Mouse (Mus musculus) kidney, adult 9 months (tissue): ENCODE measurements around the gene Acap1.
A peak's percentile ranks its signal among the peaks of the same experiment; 100 is the strongest.
"Not testable (repeated sequence)": the region's sequence is repeated elsewhere in the genome, so short reads cannot be mapped to it uniquely, and the experiment has no call there.

Experiments
- DNase-seq: peaks from one replicate; pipeline ENCODE4 v3.0.0; 2022

Gene Acap1

GRCm38 (mm10) chr11:69867335-69867734 is 28.0 kb downstream of the Acap1 start:
- DNase-seq: no peak

- DNase-seq: no peak
Measured at GRCm38 (mm10) chr11:69865561-69865960, 29.8 kb downstream of the Acap1 start.

- no peak for DNase-seq
Measured at GRCm38 (mm10) chr11:69864138-69864860, 31.0 kb downstream of the Acap1 start.

- DNase-seq: not testable (repeated sequence)
Measured at GRCm38 (mm10) chr11:69863729-69864128, 31.6 kb downstream of the Acap1 start.

GRCm38 (mm10) chr11:69858113-69858998 is 37.0 kb downstream of the Acap1 start, which contains the start of gene Tnk1:
Gene Tnk1 (minus strand): TSS chr11:69858730.
- peak; percentile 74 for DNase-seq

- peak; percentile 41 for DNase-seq
Measured at GRCm38 (mm10) chr11:69855347-69855746, 40.0 kb downstream of the Acap1 start.

GRCm38 (mm10) chr11:69854680-69855079 is 40.7 kb downstream of the Acap1 start:
- no peak for DNase-seq

GRCm38 (mm10) chr11:69853994-69854393 is 41.3 kb downstream of the Acap1 start:
- peak; percentile 50 for DNase-seq

GRCm38 (mm10) chr11:69850754-69851153 is 44.6 kb downstream of the Acap1 start:
- DNase-seq: no peak

GRCm38 (mm10) chr11:69849884-69850283 is 45.5 kb downstream of the Acap1 start:
- DNase-seq: no peak

GRCm38 (mm10) chr11:69849128-69849527 is 46.2 kb downstream of the Acap1 start:
- DNase-seq: no peak

- no peak for DNase-seq
Measured at GRCm38 (mm10) chr11:69848021-69848420, 47.3 kb downstream of the Acap1 start.

GRCm38 (mm10) chr11:69846738-69847688 is 48.3 kb downstream of the Acap1 start:
- no peak for DNase-seq

- DNase-seq: peak; percentile 96
Measured at GRCm38 (mm10) chr11:69846198-69846680, 49.1 kb downstream of the Acap1 start, which contains the start of gene Plscr3. Gene Plscr3 (plus strand): TSS chr11:69846376.

GRCm38 (mm10) chr11:69838714-69839104 is 56.6 kb downstream of the Acap1 start:
- no peak for DNase-seq

GRCm38 (mm10) chr11:69837952-69838713 is 57.2 kb downstream of the Acap1 start, which contains the start of gene Tmem256:
Gene Tmem256 (plus strand): TSS chr11:69838514.
- peak; percentile 99 for DNase-seq

GRCm38 (mm10) chr11:69837604-69837951 is 57.8 kb downstream of the Acap1 start, which contains the start of gene Nlgn2:
Gene Nlgn2 (minus strand): TSS chr11:69837784.
- DNase-seq: no peak

- DNase-seq: peak; percentile 30
Measured at GRCm38 (mm10) chr11:69836703-69837576, 58.4 kb downstream of the Acap1 start.

- DNase-seq: no peak
Measured at GRCm38 (mm10) chr11:69835966-69836335, 59.4 kb downstream of the Acap1 start.

GRCm38 (mm10) chr11:69835326-69835965 is 59.9 kb downstream of the Acap1 start:
- DNase-seq: no peak
